Mouse (Mus musculus): ENCODE data around the gene Gfi1b. TPM values are rescaled to one million over a fixed set of nuclear protein-coding genes. Genes with fewer than 3 reads are reported as not detected.

The Gfi1b gene
- polyA plus RNA-seq, 1 experiment, result not detected

- Histone ChIP-seq H3K27ac (ENCODE audit: insufficient read depth, low read length) (peak within 1 kb of the TSS; percentile 63), H3K4me1 (ENCODE audit: control insufficient read depth, insufficient read depth, low read length) (peaks cover 4% of the 10 kb centered on the region), H3K4me3 (ENCODE audit: insufficient read depth, low read length) (peak within 1 kb of the TSS; percentile 71)
- TF ChIP-seq POLR2A (IDR thresholded peaks at IDR 0.05; ENCODE audit: low read depth, low read length) (peak; percentile 91), CTCF (IDR thresholded peaks at IDR 0.05; ENCODE audit: borderline replicate concordance, insufficient read depth, low read length) (no peak)
Observed at GRCm38 (mm10) chr2:28640461-28641424, 19.0 kb upstream of the Gfi1b start, which contains the start of gene Tsc1. TSS of gene Tsc1 (plus strand) at chr2:28641228.

GRCm38 (mm10) chr2:28639794-28640193, 18.0 kb upstream of the Gfi1b start:
- Histone ChIP-seq H3K4me1 (ENCODE audit: control insufficient read depth, insufficient read depth, low read length) (peaks cover 4% of the 10 kb centered on the region), H3K27ac (ENCODE audit: insufficient read depth, low read length) (no peak overlapping the region), H3K4me3 (ENCODE audit: insufficient read depth, low read length) (no peak overlapping the region)
- TF ChIP-seq CTCF (IDR thresholded peaks at IDR 0.05; ENCODE audit: borderline replicate concordance, insufficient read depth, low read length), result no peak
- no peak for TF ChIP-seq POLR2A (IDR thresholded peaks at IDR 0.05; ENCODE audit: low read depth, low read length)

- TF ChIP-seq CTCF (IDR thresholded peaks at IDR 0.05; ENCODE audit: borderline replicate concordance, insufficient read depth, low read length), result no peak
- TF ChIP-seq POLR2A (IDR thresholded peaks at IDR 0.05; ENCODE audit: low read depth, low read length), result no peak
- H3K4me3 ChIP-seq (ENCODE audit: insufficient read depth, low read length), result no peak overlapping the region
- H3K4me1 ChIP-seq (ENCODE audit: control insufficient read depth, insufficient read depth, low read length), result peaks cover 4% of the 10 kb centered on the region
- H3K27ac ChIP-seq (ENCODE audit: insufficient read depth, low read length), result no peak overlapping the region
Observed at GRCm38 (mm10) chr2:28638886-28639285, 17.1 kb upstream of the Gfi1b start.

GRCm38 (mm10) chr2:28638352-28638751, 16.6 kb upstream of the Gfi1b start:
- Histone ChIP-seq H3K27ac (ENCODE audit: insufficient read depth, low read length) (no peak overlapping the region), H3K4me3 (ENCODE audit: insufficient read depth, low read length) (no peak overlapping the region), H3K4me1 (ENCODE audit: control insufficient read depth, insufficient read depth, low read length) (peaks cover 4% of the 10 kb centered on the region)
- TF ChIP-seq POLR2A (IDR thresholded peaks at IDR 0.05; ENCODE audit: low read depth, low read length), result no peak
- TF ChIP-seq CTCF (IDR thresholded peaks at IDR 0.05; ENCODE audit: borderline replicate concordance, insufficient read depth, low read length), result no peak

GRCm38 (mm10) chr2:28637106-28637845, 15.5 kb upstream of the Gfi1b start:
- H3K4me1 ChIP-seq (ENCODE audit: control insufficient read depth, insufficient read depth, low read length), result 0 out of 2 replicates have a peak, but pooled peaks cover 2% of the 10 kb centered on the region
- H3K27ac ChIP-seq (ENCODE audit: insufficient read depth, low read length), result no peak overlapping the region
- TF ChIP-seq CTCF (IDR thresholded peaks at IDR 0.05; ENCODE audit: borderline replicate concordance, insufficient read depth, low read length) (no peak), POLR2A (IDR thresholded peaks at IDR 0.05; ENCODE audit: low read depth, low read length) (no peak)
- no peak overlapping the region for H3K4me3 ChIP-seq (ENCODE audit: insufficient read depth, low read length)

- 0 out of 2 replicates have a peak, but pooled peaks cover 2% of the 10 kb centered on the region for H3K4me1 ChIP-seq (ENCODE audit: control insufficient read depth, insufficient read depth, low read length)
- H3K4me3 ChIP-seq (ENCODE audit: insufficient read depth, low read length), result no peak overlapping the region
- no peak for TF ChIP-seq POLR2A (IDR thresholded peaks at IDR 0.05; ENCODE audit: low read depth, low read length)
- no peak for TF ChIP-seq CTCF (IDR thresholded peaks at IDR 0.05; ENCODE audit: borderline replicate concordance, insufficient read depth, low read length)
- no peak overlapping the region for H3K27ac ChIP-seq (ENCODE audit: insufficient read depth, low read length)
Observed at GRCm38 (mm10) chr2:28635199-28635598, 13.4 kb upstream of the Gfi1b start.

- TF ChIP-seq CTCF (IDR thresholded peaks at IDR 0.05; ENCODE audit: borderline replicate concordance, insufficient read depth, low read length) (no peak), POLR2A (IDR thresholded peaks at IDR 0.05; ENCODE audit: low read depth, low read length) (no peak)
- Histone ChIP-seq H3K4me3 (ENCODE audit: insufficient read depth, low read length) (no peak overlapping the region), H3K4me1 (ENCODE audit: control insufficient read depth, insufficient read depth, low read length) (0 out of 2 replicates have a peak, but pooled peaks cover 2% of the 10 kb centered on the region), H3K27ac (ENCODE audit: insufficient read depth, low read length) (no peak overlapping the region)
Observed at GRCm38 (mm10) chr2:28633136-28633535, 11.4 kb upstream of the Gfi1b start.

GRCm38 (mm10) chr2:28632626-28633025, 10.8 kb upstream of the Gfi1b start:
- H3K4me1 ChIP-seq (ENCODE audit: control insufficient read depth, insufficient read depth, low read length), result 0 out of 2 replicates have a peak, but pooled peaks cover 2% of the 10 kb centered on the region
- H3K27ac ChIP-seq (ENCODE audit: insufficient read depth, low read length), result no peak overlapping the region
- no peak overlapping the region for H3K4me3 ChIP-seq (ENCODE audit: insufficient read depth, low read length)
- TF ChIP-seq POLR2A (IDR thresholded peaks at IDR 0.05; ENCODE audit: low read depth, low read length) (no peak), CTCF (IDR thresholded peaks at IDR 0.05; ENCODE audit: borderline replicate concordance, insufficient read depth, low read length) (no peak)

- H3K4me3 ChIP-seq (ENCODE audit: insufficient read depth, low read length), result no peak overlapping the region
- no peak overlapping the region for H3K27ac ChIP-seq (ENCODE audit: insufficient read depth, low read length)
- no peaks in the 10 kb centered on the region for H3K4me1 ChIP-seq (ENCODE audit: control insufficient read depth, insufficient read depth, low read length)
- TF ChIP-seq POLR2A (IDR thresholded peaks at IDR 0.05; ENCODE audit: low read depth, low read length) (no peak), CTCF (IDR thresholded peaks at IDR 0.05; ENCODE audit: borderline replicate concordance, insufficient read depth, low read length) (no peak)
Observed at GRCm38 (mm10) chr2:28629911-28630381, 8.2 kb upstream of the Gfi1b start.

Data from embryonic fibroblast, embryonic 13.5 days (primary cell).